Mouse (Mus musculus) adrenal gland (tissue): Measurements from ENCODE around the gene Unc13d.
"Not testable (repeated sequence)": the region's sequence is repeated elsewhere in the genome, so short reads cannot be mapped to it uniquely, and the experiment has no call there.

Source experiments
- intact Hi-C: fragments of 180-260 bp; cut with DNase I; formaldehyde crosslinking; loops from one replicate; pipeline ENCODE4 v1.15.1; 2025

Gene Unc13d

DNA sequence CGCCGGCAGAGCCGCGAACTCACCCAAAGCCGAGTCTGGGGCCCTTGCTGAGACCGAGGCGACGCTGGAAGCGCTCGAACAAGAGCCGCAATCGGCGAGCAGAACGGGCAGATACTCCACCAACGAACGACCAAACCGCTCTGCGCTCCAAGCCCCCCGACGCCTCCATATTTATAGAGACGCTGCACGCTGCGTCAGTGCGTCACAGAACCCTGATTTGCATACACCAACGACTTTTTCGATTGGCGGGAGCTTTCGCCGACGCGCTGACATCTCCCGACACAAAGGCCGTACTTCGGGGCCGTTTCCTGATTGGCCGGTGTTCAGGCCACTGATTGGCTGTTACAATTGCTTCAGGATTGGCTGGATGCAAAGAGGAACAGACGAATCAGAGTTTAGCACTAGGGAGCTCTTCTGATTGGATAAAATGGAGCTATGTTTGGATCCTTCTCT lies 53.4 kb downstream of the Unc13d start:
- intact Hi-C loops, result no loop called here

DNA sequence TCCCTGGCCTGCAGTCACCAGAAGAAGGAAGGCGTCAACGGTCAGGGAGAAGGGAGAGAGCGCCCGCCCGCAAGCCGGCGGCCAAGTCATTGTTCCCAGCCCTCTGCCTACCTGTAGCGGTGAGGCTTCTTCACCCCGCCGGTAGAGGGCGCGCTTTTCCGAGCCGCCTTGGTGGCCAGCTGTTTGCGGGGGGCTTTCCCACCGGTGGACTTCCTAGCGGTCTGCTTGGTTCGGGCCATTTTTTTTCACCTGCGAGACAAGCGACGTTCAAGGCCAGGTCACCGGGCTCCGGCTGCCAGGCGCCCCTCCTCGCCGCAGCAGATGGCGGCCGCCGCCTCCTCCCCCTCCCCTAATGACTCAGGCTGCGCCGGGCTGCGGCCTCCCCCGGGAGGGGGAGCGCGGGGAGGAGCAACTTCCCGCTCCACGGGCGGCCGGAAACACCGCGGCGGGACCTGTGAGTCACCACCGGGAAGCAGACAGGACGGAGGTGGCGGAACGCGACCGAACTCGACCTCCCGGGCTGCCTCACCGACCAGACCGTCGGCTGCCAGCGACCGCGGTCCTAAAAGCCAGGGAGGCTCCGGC lies 53.9 kb downstream of the Unc13d start:
- intact Hi-C loops, result no loop called here

DNA sequence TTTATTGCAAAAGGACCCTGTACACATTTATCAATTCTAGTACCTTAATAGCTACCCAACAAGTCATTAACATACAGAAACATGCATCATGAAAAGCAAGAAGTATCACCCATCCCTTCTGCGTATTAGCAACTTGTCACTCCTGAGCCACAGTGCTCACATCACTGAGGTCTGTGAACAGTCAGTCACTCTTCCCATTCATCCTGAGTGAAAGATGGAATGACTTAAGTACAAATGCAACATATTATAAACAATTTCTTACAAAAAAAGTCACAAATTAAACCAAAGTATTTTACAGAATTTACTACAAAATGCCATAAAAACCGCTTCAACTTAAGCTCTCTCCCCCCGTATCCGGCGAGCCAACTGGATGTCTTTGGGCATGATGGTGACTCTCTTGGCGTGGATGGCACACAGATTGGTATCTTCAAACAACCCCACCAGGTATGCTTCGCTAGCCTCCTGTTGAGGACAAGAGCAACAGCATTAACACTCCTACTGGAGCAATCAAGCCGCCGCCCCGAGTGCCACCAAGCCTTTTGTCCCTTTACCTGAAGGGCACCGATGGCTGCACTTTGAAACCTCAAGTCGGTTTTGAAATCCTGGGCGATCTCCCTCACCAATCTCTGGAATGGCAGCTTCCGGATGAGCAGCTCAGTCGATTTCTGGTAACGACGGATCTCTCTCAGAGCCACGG lies 54.5 kb downstream of the Unc13d start:
- intact Hi-C loops, result not testable (repeated sequence)

DNA sequence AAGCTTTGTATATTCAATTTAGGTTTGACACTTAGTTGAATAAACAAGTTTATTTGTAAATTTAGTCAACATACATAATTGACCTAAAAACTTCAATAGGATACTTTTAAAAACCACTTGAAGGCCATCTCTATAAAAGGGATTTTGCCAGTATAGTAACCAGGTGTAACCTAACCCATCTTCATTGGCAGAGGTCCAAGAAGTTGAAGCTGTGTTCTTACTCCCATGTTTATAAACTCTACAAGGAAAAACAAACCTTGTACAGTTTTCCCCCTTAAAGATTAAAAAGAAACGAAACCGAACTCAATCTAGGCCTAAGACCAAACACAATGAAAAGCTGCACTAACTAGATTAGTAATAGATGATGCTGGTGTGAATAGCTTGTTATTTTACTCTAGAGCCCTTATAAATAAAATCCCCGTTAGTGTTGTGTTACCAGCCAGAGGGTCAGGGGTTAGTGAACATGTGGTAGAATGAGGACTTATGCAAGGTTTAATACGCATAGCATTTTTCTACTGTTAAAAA lies 55.4 kb downstream of the Unc13d start:
- intact Hi-C loops, result no loop called here

DNA sequence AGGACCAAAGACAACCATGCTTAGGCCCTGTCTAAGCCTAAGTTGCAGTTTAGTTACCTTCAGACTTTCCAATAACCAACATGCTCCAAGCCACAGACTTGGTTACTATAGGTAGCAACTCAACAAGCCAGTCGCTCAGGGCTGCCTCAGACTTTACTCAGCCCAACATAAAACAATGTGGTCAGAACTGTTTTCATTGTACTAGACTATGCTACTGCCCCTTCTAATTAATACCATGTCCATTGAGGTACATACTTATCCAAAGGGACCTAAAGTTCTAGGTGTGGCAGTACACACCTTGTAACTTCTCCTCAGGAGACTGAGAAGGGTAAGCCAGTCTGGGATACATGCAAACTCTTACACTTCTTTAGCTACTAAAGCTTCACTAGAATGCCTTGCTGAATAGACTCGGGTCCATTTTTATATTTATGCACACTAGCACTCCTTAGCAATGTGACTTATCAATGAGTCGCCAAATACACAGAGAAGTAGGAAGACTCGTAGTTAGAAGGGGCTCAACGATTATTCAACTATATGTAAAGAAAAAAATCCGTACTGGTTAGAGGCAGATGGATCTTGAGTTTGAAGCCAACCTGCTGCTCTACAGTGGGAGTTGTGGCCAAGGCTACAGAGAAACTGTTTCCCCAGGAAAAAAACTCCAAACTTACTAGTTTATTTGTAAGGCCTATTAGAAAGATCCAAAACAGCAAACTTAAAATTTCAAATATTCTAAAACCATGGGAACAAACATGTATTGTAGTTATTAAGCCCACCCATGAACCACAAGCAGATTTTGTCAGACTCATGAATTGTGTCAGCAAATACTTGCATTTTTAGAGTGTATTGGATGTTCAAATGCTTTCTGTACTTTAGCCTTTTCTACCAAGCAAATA lies 56.2 kb downstream of the Unc13d start:
- intact Hi-C loops, result no loop called here

DNA sequence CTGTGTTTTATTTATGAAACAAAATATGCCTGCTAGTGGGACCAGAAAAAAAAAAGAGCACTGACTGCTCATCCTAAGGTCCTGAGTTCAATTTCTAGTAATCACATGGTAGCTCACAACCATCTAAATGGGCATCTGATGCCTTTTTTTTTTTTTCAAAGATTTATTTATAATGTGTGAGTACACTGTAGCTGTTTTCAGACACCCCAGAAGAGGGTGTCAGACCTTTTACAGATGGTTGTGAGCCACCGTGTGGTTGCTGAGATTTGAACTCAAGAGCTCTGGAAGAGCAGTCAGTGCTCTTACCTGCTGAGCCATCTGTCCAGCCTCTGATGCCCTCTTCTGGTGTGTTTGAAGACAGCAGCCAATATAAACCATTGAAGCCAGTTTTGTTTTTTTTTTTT lies 57.2 kb downstream of the Unc13d start:
- intact Hi-C loops, result no loop called here

DNA sequence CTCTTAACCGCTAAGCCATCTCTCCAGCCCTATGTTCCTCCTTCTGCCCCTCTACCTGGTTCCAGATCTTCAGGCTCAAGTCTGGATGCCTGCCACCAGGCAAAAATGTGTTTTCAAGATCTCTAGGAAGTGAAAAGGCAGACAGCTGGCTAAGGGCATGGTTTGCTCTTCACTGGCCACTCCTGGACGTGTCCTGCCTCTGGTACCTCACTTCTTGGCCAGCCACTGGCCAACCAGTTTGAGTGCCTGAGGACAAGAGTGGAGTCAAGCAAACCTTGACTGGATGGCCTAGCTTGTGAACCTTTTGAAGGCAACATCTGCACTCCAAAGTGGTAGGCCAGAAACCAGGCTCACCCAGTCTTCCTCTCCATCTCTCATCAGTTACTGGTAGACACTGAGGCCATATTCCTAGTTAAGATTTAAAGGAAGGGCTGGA lies 57.8 kb downstream of the Unc13d start:
- intact Hi-C loops, result no loop called here

DNA sequence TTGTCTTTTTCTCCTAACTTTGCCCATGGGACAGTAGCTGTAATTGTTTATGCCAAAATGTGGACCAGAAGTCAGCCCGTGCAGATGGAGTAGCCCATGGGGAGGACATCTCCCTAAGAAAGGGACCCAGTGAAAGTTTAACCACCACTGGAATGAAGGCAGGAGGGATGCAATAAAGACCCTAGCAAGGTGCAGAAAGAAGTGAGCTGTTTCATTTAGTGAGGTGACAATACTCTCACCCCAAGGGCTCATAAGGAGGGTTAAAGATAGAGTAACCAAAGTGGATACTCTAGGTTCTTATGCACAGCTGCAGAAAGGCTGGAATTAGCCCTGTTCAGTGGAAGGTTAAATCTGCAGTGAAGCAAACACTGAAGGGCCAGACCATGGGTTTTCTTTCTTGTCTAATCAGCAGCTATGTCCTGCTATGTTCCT lies 58.4 kb downstream of the Unc13d start:
- intact Hi-C loops, result no loop called here

DNA sequence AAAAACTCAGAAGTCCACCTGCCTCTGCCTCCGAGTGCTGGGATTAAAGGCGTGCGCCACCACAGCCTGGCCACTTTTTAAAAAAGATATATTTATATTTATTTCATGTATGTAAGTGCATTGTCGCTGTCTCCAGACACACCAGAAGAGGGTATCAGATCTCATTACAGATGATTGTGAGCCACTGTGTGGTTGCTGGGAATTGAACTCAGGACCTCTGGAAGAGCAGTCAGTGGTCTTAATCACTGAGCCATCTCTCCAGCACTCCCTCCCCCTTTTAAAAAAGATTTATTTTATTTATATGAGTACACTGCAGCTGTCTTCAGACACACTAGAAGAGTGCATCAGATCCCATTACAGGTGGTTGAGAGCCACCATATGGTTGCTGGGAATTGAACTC lies 58.9 kb downstream of the Unc13d start:
- intact Hi-C loops, result not testable (repeated sequence)

DNA sequence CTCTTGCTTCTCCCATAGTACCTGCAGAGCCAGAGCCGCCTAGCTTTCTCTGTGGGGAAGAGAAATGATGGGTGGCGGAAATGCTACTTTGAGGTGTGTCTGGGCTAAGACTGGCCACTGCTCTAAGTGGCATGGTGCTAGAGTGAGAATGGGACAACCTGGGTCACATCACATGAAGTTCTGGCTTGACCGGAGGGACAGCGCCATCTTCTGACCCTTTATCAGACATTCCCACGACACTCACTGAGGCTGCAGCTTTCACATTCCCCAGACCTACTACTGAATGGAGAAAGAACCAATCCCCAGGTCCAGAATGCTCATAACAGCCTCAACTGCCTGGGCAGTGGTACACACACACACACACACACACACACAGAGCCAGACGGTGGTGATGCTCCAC lies 59.7 kb downstream of the Unc13d start:
- intact Hi-C loops, result no loop called here

DNA sequence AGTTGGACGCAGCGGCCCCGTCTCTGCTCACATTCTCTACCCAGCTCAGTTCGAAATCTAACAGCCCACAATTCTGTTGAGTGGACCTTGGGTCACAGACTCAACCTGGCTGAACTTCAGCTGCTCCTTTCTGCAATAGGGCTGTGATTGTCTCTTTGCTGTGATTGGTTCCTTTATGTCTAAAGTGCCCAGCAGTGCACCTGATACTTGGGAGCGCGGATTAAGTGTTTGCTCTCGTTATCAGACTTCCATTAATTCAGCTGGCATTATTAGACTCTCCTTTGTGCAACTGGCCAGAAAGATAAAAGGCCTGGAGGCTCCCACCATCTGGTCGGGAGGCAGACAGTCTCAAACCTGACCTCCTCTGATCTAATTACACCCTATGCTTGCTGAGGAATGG lies 62.9 kb downstream of the Unc13d start:
- intact Hi-C loops, result no loop called here

DNA sequence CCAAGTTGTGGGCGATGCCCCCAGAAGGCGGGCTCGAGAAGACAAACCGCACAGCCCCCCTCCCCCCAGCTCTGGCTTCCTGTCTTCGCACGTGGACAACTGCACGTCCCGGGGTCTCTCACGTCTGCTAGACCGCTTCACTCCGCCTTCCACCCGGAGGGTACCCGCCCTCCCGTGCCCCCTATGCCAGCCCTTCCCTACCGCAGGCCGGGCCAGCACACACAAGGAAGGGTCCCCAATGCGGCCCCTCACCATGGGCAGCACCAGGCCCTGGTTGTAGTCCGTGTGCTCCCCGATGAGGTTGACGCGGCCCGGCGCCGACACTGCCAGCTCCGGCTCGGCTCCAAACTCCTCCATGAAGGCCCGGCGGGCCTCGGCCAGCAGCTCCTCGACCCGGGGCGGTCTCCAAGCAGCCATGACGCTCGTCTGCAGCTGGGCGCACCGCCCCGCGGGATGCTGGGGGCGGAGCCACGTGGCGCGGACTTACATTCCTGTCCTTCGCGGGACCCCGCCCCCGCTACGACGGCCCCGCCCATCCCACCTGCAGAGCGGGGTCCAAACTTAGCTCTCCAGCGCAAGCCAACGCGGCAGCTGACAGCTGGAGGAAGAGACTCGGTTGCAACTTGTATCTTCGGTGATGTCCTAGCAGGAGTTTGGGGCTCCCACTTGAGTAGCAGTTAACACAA lies 65.4 kb downstream of the Unc13d start, which contains the start of gene Galk1:
Galk1 (minus strand) TSS at position 458 of the 686 bp plus-strand sequence.
- intact Hi-C loops, result no loop called here
